Mouse (Mus musculus) liver, embryonic 11.5 days (tissue): ENCODE measurements around the gene Morc3. TPM values are rescaled to one million over a fixed set of nuclear protein-coding genes. Genes with fewer than 3 reads are reported as not detected.

Source experiments
- ATAC-seq: fragments of 200-750 bp; cut with Nextera tagmentation; replicated peaks from 2 replicates; pipeline ENCODE4 v1.8.0; 2017; ENCODE audit warnings: moderate number of reproducible peaks, mild to moderate bottlenecking, moderate TSS enrichment, moderate library complexity; ENCODE audit not compliant: low FRiP score
- DNase-seq: peaks from one replicate; pipeline ENCODE4 v3.0.0-alpha.2; 2017; ENCODE audit warnings: low spot score
- H3K27ac ChIP-seq: fragments of 300-500 bp; sonication (generic); 2 replicates; pipeline ENCODE4 v1.5.1; 2014; ENCODE audit warnings: mild to moderate bottlenecking, low read depth, low read length, control low read depth
- H3K27me3 ChIP-seq: fragments of 300-500 bp; sonication (generic); replicated peaks from 2 replicates; pipeline ENCODE4 v1.6.1; 2014; ENCODE audit warnings: low read length, mixed read lengths; ENCODE audit not compliant: control insufficient read depth, insufficient read depth
- H3K36me3 ChIP-seq: fragments of 300-500 bp; sonication (generic); 2 replicates; pipeline ENCODE4 v1.6.1; 2014; ENCODE audit warnings: mild to moderate bottlenecking, low read length, moderate library complexity, mixed read lengths; ENCODE audit not compliant: control insufficient read depth, insufficient read depth
- H3K4me1 ChIP-seq: fragments of 300-500 bp; sonication (generic); replicated peaks from 2 replicates; pipeline ENCODE4 v1.6.1; 2014; ENCODE audit warnings: low read length, mixed read lengths; ENCODE audit not compliant: control insufficient read depth, insufficient read depth
- H3K4me2 ChIP-seq: fragments of 300-500 bp; sonication (generic); 2 replicates; pipeline ENCODE4 v1.6.1; 2014; ENCODE audit warnings: mild to moderate bottlenecking, control low read depth, moderate library complexity
- H3K4me3 ChIP-seq: fragments of 300-500 bp; sonication (generic); 2 replicates; pipeline ENCODE4 v1.5.1; 2014; ENCODE audit warnings: low read depth, low read length, control low read depth
- H3K9ac ChIP-seq: fragments of 300-500 bp; sonication (generic); 2 replicates; pipeline ENCODE4 v1.6.1; 2014; ENCODE audit warnings: low read depth, low read length, control low read depth
- H3K9me3 ChIP-seq: fragments of 300-500 bp; sonication (generic); 2 replicates; pipeline ENCODE4 v1.6.1; 2016; ENCODE audit warnings: low read length, inconsistent platforms, mixed read lengths; ENCODE audit not compliant: control insufficient read depth
- WGBS: fragments of 180-500 bp; shearing (Covaris S2); extraction: QIAGEN DNeasy Blood & Tissue Kit; methylation state at CpG from one replicate; pipeline ENCODE4 v1.1.7; 2014; 5-methylcytosine and 5-hydroxymethylcytosine counted together
- polyA plus RNA-seq: library from polyadenylated mRNA; unstranded; fragments of >200 nt; fragmentation: Nextera tagmentation; extraction: Ambion mirVana; gene quantifications from 2 replicates; pipeline ENCODE4 v1.2.1, GENCODE M21; 2014

Morc3 gene
- polyA plus RNA-seq, 1 experiment from 2014 or later = 37.0 TPM

DNA sequence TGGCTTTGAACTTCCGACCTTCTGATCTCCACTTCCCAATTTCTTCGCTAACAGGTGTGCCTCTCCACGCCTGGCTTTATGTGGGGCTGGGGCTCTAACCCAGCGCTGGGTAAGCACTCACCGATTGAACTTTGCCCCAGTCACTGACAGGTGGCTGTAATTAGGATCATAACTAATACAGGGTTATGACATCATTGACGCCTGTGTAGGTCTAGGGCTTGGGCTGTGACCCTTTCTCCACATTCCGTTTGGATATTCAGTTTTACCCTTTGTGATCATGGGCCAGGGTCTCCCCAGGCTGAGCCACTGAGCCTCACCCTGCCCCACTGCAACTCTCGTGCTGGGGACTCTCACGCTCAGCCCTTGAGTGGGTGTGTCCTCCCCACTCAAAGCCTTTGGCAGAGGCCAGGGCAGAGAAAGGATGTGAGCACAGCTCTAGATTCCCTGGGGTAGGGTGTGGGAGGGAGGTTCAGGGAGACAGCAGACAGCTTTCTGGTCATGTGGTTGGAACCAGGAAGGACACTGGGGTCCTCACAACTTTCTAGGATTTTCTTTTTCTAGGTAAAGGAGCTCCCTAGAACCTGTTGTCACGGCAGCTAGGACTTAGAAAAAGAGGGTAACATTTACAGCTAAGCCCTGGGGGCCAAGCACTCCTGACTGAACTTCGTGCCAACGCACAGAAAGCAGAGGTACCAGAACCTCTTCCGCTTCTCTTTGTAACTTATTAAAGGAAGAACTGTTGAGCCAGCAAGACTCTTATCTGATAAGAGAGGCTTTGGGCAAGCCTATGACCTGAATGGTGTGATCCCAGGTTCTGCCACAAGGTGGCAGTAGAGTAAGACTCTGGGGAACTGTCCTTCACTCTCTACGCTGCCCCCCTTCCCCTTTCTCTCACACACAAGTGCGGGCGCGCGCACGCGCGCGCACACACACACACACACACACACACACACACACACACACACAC is 86.1 kb downstream of the Morc3 start:
- Histone ChIP-seq H3K9me3 (no peaks in the 10 kb centered on the region), H3K9ac (no peak overlapping the region), H3K27ac (no peak overlapping the region), H3K4me3 (no peak overlapping the region), H3K27me3 (no peaks in the 10 kb centered on the region; the same call in 1 of the 2 replicates), H3K4me1 (no peaks in the 10 kb centered on the region), H3K4me2 (peak overlapping the region; percentile 33; the same call in 1 of the 2 replicates), H3K36me3 (no peaks in the 10 kb centered on the region)
- DNase-seq (peak; percentile 77), ATAC-seq (peak; percentile 68)
- 34% methylated on average over 22 of the region's 22 CpGs for WGBS

DNA sequence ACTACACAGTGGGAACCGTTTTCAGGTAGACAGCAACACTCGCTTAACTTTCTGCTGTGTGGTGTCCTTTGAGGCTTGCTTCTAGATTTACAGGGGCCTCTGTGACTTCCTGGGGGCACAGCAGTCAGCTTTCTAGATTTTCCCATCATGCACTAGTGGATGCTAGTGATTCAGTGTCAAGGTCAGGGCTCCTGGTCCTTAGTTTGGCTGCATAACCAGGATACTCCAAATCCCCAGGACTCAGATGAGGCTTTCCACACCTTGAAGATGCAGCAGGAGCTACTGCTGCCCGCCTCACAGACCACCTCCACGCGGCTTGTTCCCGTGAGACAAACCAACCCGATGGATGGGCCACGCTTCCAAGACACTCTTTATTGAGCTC is 86.7 kb downstream of the Morc3 start:
- Histone ChIP-seq H3K9me3 (no peaks in the 10 kb centered on the region), H3K27me3 (no peaks in the 10 kb centered on the region; the same call in 1 of the 2 replicates), H3K36me3 (no peaks in the 10 kb centered on the region), H3K4me3 (no peak overlapping the region), H3K4me1 (no peaks in the 10 kb centered on the region), H3K27ac (no peak overlapping the region), H3K9ac (no peak overlapping the region), H3K4me2 (peak overlapping the region; percentile 33; the same call in 1 of the 2 replicates)
- ATAC-seq (no peak), DNase-seq (no peak)
- 60% methylated on average over 8 of the region's 8 CpGs for WGBS

DNA sequence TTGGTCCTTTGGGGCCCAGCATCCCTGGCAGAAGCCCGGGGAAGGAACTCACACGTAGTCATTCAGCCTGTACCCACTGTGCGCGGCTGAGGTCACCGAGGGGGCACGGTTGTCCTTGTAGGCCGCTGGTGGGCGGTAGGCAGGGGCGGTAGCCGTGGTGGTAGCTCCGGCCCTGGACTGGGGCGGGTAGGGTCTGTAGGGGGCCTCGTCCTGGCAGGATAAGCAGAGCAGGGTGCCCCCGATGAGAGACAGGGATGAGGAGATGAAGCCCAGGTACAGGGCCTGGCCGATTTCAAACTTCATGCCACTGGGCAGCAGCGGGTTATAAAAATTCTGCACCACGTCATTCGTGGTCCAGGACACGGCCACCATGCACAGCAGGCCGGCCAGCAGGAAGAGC is 87.3 kb downstream of the Morc3 start:
- Histone ChIP-seq H3K9me3 (no peaks in the 10 kb centered on the region), H3K4me3 (no peak overlapping the region), H3K27me3 (no peaks in the 10 kb centered on the region; the same call in 1 of the 2 replicates), H3K27ac (no peak overlapping the region), H3K36me3 (no peaks in the 10 kb centered on the region), H3K4me2 (no peak overlapping the region), H3K4me1 (no peaks in the 10 kb centered on the region), H3K9ac (no peak overlapping the region)
- DNase-seq = no peak
- WGBS = 70% methylated on average over 20 of the region's 20 CpGs
- ATAC-seq = no peak

DNA sequence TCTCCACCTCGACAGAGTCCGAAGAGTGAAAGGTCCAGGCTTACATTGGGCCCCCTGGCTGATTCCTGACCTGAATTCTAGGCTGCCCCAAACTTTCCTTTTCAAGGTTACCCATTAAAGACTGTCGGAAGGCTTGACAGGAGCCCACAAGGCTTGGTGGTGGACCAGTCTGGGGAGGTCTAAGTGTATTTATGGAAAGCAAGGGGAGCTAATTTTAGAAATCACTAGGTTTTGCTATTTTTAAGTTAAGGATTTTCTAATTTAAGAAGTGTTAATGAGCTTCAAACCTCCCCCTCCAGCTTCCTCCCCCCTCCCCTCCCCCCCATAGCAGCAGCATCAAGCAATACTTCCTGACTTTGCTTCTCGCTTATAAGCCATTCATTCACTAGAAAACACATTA is 88.8 kb downstream of the Morc3 start:
- Histone ChIP-seq H3K36me3 (no peaks in the 10 kb centered on the region), H3K27me3 (no peaks in the 10 kb centered on the region; the same call in 1 of the 2 replicates), H3K9me3 (no peaks in the 10 kb centered on the region), H3K9ac (no peak overlapping the region), H3K4me3 (no peak overlapping the region), H3K4me2 (no peak overlapping the region), H3K27ac (no peak overlapping the region), H3K4me1 (no peaks in the 10 kb centered on the region)
- DNase-seq (no peak), ATAC-seq (no peak)
- 58% methylated on average over 4 of the region's 4 CpGs for WGBS

DNA sequence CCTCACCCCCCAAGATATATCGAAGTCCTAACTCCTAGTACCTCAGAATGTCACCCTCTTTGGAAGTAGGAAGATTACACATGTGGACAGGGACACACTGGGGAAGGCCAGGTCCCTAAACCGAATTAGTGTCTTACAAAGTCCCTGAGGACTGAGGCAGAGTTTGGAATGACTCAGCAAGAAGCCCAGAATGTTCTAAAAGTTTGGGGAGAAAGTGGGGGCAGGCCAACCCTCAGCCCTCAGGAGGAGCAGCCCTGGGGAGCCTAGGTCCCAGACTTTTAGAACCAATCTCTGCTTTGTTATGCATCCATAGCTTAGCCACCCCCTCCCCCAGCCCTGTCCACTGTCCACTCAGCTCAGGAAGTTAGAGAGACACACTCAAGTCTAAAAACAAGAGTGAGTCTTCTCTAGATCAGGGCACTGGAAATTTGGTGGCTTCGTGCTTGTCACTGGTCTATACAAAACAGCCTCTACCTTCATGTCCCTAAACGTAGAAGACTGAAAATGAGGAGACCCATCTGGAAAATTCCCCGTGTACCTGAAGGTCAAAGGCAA is 91.0 kb downstream of the Morc3 start:
- WGBS = 70% methylated on average over 5 of the region's 5 CpGs
- Histone ChIP-seq H3K4me1 (no peaks in the 10 kb centered on the region), H3K4me3 (no peak overlapping the region), H3K4me2 (no peak overlapping the region), H3K27me3 (no peaks in the 10 kb centered on the region; the same call in 1 of the 2 replicates), H3K9me3 (no peaks in the 10 kb centered on the region), H3K9ac (no peak overlapping the region), H3K27ac (no peak overlapping the region), H3K36me3 (no peaks in the 10 kb centered on the region)
- no peak for DNase-seq
- ATAC-seq = no peak

DNA sequence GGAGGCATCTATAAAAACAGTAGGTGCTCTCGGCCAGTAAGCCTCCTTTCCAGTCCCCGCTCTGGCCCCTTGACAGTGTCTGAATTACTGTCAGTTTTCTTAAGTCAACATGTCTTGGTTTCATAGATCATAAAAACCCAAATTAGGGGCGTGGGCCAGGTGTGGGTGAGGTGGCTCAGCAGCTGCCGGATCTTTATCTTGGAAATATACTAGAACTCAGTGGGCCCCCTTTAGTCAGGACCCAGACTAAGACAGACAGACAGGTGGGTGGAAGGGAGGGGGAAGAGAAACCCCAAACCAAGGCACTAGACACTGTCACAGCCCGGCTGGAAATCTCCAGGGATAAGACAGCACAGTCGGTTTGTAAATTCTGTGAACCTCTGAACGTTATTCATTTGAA is 91.9 kb downstream of the Morc3 start:
- ATAC-seq (no peak), DNase-seq (no peak)

More for the DNA sequence above, 91.9 kb downstream of the Morc3 start:
- no peak overlapping the region for H3K27ac ChIP-seq
- 71% methylated on average over 7 of the region's 7 CpGs for WGBS
- no peaks in the 10 kb centered on the region; the same call in 1 of the 2 replicates for H3K27me3 ChIP-seq
- H3K4me3 ChIP-seq = no peak overlapping the region
- H3K4me2 ChIP-seq = no peak overlapping the region
- no peaks in the 10 kb centered on the region for H3K4me1 ChIP-seq
- H3K9ac ChIP-seq = no peak overlapping the region
- H3K9me3 ChIP-seq = no peaks in the 10 kb centered on the region
- H3K36me3 ChIP-seq = no peaks in the 10 kb centered on the region

Other genes with a start within 250 kb of the Morc3 start
- gene Setd4, start 228.1 kb upstream of the Morc3 start, polyA plus RNA-seq = 11.1 and 13.4 TPM in 2 replicates
- 44.3 and 49.3 TPM in 2 replicates for gene Cbr1, start 226.3 kb upstream of the Morc3 start, polyA plus RNA-seq
- not detected in 2 replicates for gene Gm5678, start 204.0 kb upstream of the Morc3 start, polyA plus RNA-seq
- 0.16 and 0.33 TPM in 2 replicates for gene Cbr3, start 148.9 kb upstream of the Morc3 start, polyA plus RNA-seq
- 18.1 and 19.1 TPM in 2 replicates for gene Dop1b, start 120.2 kb upstream of the Morc3 start, polyA plus RNA-seq
- gene Chaf1b, start 51.8 kb downstream of the Morc3 start, polyA plus RNA-seq = 86.3 and 96.0 TPM in 2 replicates
- gene Cldn14, start 176.7 kb downstream of the Morc3 start, polyA plus RNA-seq = 0.14 TPM in 1 of 2 replicates, not detected in the other